Mouse (Mus musculus): ENCODE data around the gene Rxfp3. TPM values are rescaled to one million over a fixed set of nuclear protein-coding genes. Genes with fewer than 3 reads are reported as not detected.

Gene Rxfp3
- polyA plus RNA-seq, 1 experiment from 2014 or later: 1.2 TPM

GRCm38 (mm10) chr15:11040067-11040466, 2.3 kb upstream of the Rxfp3 start:
- DNase-seq (ENCODE audit: low spot score): no peak
- Histone ChIP-seq H3K27me3 (replicated peaks; ENCODE audit: control insufficient read depth, insufficient read depth, low read length) (peaks cover 33% of the 10 kb centered on the region), H3K4me1 (ENCODE audit: control insufficient read depth, insufficient read depth, low read length) (peaks cover 4% of the 10 kb centered on the region; the same call in 1 of the 2 replicates), H3K9ac (ENCODE audit: low read length) (no peak overlapping the region), H3K9me3 (replicated peaks; ENCODE audit: control insufficient read depth, low read length) (no peaks in the 10 kb centered on the region), H3K36me3 (ENCODE audit: control insufficient read depth, insufficient read depth, low read length) (no peaks in the 10 kb centered on the region), H3K4me3 (ENCODE audit: low read depth, low read length) (no peak overlapping the region), H3K4me2 (ENCODE audit: low read length) (no peak overlapping the region), H3K27ac (ENCODE audit: low read depth, low read length) (no peak overlapping the region)
- WGBS: 76% methylated on average over 5 of the region's 5 CpGs
- ATAC-seq: no peak

GRCm38 (mm10) chr15:11038476-11038875, 685 bp upstream of the Rxfp3 start:
- WGBS: 3% methylated on average over 12 of the region's 12 CpGs
- DNase-seq (ENCODE audit: low spot score) (peak; percentile 80), ATAC-seq (no peak)
- H3K27me3 ChIP-seq (replicated peaks; ENCODE audit: control insufficient read depth, insufficient read depth, low read length): peaks cover 37% of the 10 kb centered on the region
- H3K4me2 ChIP-seq (ENCODE audit: low read length): no peak overlapping the region
- no peaks in the 10 kb centered on the region for H3K9me3 ChIP-seq (replicated peaks; ENCODE audit: control insufficient read depth, low read length)
- no peak overlapping the region for H3K27ac ChIP-seq (ENCODE audit: low read depth, low read length)
- H3K4me1 ChIP-seq (ENCODE audit: control insufficient read depth, insufficient read depth, low read length): peaks cover 4% of the 10 kb centered on the region; the same call in 1 of the 2 replicates
- H3K4me3 ChIP-seq (ENCODE audit: low read depth, low read length): no peak overlapping the region
- H3K9ac ChIP-seq (ENCODE audit: low read length): no peak overlapping the region
- no peaks in the 10 kb centered on the region for H3K36me3 ChIP-seq (ENCODE audit: control insufficient read depth, insufficient read depth, low read length)

DNA sequence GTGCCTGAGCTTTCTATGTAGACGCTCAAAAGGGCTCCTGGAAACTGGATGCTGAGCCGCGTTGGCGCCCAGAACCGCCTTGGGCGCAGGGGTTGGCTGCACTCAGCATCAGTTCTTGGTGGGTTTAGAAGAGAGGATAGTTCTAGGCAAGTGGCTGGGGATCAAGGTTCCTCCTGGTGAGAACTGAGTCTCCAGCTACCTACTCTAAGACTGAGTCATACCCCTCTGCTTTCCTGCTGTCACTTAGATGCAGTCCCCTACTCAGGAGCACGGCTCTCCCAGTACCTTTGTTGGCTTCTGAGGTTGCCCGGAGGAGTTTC, 455 bp downstream of the Rxfp3 start:
- H3K9ac ChIP-seq (ENCODE audit: low read length): 0 out of 2 replicates have a peak overlapping the region, but pooled peaks have one; percentile 40
- H3K27me3 ChIP-seq (replicated peaks; ENCODE audit: control insufficient read depth, insufficient read depth, low read length): peaks cover 37% of the 10 kb centered on the region
- H3K9me3 ChIP-seq (replicated peaks; ENCODE audit: control insufficient read depth, low read length): no peaks in the 10 kb centered on the region
- 0 out of 2 replicates have a peak, but pooled peaks have one; percentile 18 for ATAC-seq
- peak overlapping the region; percentile 29 for H3K4me3 ChIP-seq (ENCODE audit: low read depth, low read length)
- peak overlapping the region; percentile 55 for H3K4me2 ChIP-seq (ENCODE audit: low read length)
- DNase-seq (ENCODE audit: low spot score): peak; percentile 2
- H3K4me1 ChIP-seq (ENCODE audit: control insufficient read depth, insufficient read depth, low read length): peaks cover 4% of the 10 kb centered on the region; the same call in 1 of the 2 replicates
- H3K27ac ChIP-seq (ENCODE audit: low read depth, low read length): no peak overlapping the region
- H3K36me3 ChIP-seq (ENCODE audit: control insufficient read depth, insufficient read depth, low read length): no peaks in the 10 kb centered on the region
- under 1% methylated on average over 8 of the region's 8 CpGs for WGBS

DNA sequence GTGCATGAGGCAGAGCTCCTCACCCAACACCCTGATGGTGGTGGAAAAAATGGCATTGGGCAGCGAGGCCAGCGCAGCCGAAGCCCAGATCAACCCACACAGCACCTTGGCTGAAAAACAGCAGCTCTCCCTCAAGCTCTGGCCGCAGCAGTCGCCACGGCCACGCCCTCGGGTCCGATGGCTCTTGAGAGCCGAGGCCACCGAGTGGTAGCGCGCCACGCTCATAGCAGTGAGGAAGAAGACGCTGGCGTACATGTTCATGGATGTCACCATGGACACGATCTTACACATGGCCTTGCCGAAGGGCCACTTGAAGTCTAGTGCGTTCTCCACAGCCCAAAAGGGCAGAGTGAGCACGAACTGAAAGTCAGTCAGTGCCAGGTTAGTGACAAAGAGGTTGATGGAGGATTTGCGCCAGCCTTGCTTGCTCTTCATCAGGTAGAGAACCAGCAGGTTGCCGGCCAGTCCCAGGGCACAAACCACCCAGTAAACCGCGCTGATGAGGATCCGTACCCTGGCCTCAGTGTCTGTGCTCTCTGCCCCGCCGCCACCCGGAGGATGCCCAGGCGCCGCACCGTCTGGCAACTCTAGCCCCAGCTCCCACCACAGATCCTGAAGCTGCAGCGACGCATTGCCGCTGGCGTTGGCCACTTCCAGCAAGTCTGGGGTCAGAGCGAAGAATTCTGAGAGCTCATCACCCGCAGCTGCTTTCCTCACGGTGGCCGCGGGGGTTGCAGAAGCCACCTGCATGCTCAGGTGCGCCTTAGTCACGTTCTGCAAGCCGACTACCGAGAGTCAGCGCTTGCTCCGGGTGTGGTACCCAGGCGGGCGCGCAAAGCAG, 1.0 kb downstream of the Rxfp3 start:
- Histone ChIP-seq H3K27ac (ENCODE audit: low read depth, low read length) (no peak overlapping the region), H3K27me3 (replicated peaks; ENCODE audit: control insufficient read depth, insufficient read depth, low read length) (peaks cover 37% of the 10 kb centered on the region), H3K4me1 (ENCODE audit: control insufficient read depth, insufficient read depth, low read length) (peaks cover 4% of the 10 kb centered on the region; the same call in 1 of the 2 replicates), H3K9me3 (replicated peaks; ENCODE audit: control insufficient read depth, low read length) (no peaks in the 10 kb centered on the region), H3K9ac (ENCODE audit: low read length) (peak overlapping the region; percentile 40; the same call in 1 of the 2 replicates), H3K36me3 (ENCODE audit: control insufficient read depth, insufficient read depth, low read length) (no peaks in the 10 kb centered on the region), H3K4me3 (ENCODE audit: low read depth, low read length) (peak overlapping the region; percentile 29), H3K4me2 (ENCODE audit: low read length) (peak overlapping the region; percentile 55)
- WGBS: 1% methylated on average over 49 of the region's 49 CpGs
- DNase-seq (ENCODE audit: low spot score): peak; percentile 5
- ATAC-seq: peak; percentile 27; the same call in 1 of the 2 replicates

- H3K4me1 ChIP-seq (ENCODE audit: control insufficient read depth, insufficient read depth, low read length): peaks cover 4% of the 10 kb centered on the region; the same call in 1 of the 2 replicates
- DNase-seq (ENCODE audit: low spot score) (peak; percentile 25), ATAC-seq (no peak)
- H3K4me3 ChIP-seq (ENCODE audit: low read depth, low read length): peak overlapping the region; percentile 29
- peaks cover 37% of the 10 kb centered on the region for H3K27me3 ChIP-seq (replicated peaks; ENCODE audit: control insufficient read depth, insufficient read depth, low read length)
- H3K9ac ChIP-seq (ENCODE audit: low read length): no peak overlapping the region; the same call in 1 of the 2 replicates
- peak overlapping the region; percentile 55 for H3K4me2 ChIP-seq (ENCODE audit: low read length)
- H3K27ac ChIP-seq (ENCODE audit: low read depth, low read length): no peak overlapping the region
- no peaks in the 10 kb centered on the region for H3K9me3 ChIP-seq (replicated peaks; ENCODE audit: control insufficient read depth, low read length)
- WGBS: 5% methylated on average over 34 of the region's 34 CpGs
- no peaks in the 10 kb centered on the region for H3K36me3 ChIP-seq (ENCODE audit: control insufficient read depth, insufficient read depth, low read length)
These were observed 1.8 kb downstream of the Rxfp3 start for GRCm38 (mm10) chr15:11035947-11036474.

- 92% methylated on average over 3 of the region's 3 CpGs for WGBS
- Histone ChIP-seq H3K9me3 (replicated peaks; ENCODE audit: control insufficient read depth, low read length) (no peaks in the 10 kb centered on the region), H3K9ac (ENCODE audit: low read length) (no peak overlapping the region), H3K36me3 (ENCODE audit: control insufficient read depth, insufficient read depth, low read length) (no peaks in the 10 kb centered on the region), H3K27me3 (replicated peaks; ENCODE audit: control insufficient read depth, insufficient read depth, low read length) (peaks cover 5% of the 10 kb centered on the region), H3K27ac (ENCODE audit: low read depth, low read length) (no peak overlapping the region), H3K4me1 (ENCODE audit: control insufficient read depth, insufficient read depth, low read length) (no peaks in the 10 kb centered on the region), H3K4me3 (ENCODE audit: low read depth, low read length) (no peak overlapping the region), H3K4me2 (ENCODE audit: low read length) (no peak overlapping the region)
- DNase-seq (ENCODE audit: low spot score): no peak
- no peak for ATAC-seq
These were observed 7.6 kb downstream of the Rxfp3 start for GRCm38 (mm10) chr15:11030188-11030587.

DNA sequence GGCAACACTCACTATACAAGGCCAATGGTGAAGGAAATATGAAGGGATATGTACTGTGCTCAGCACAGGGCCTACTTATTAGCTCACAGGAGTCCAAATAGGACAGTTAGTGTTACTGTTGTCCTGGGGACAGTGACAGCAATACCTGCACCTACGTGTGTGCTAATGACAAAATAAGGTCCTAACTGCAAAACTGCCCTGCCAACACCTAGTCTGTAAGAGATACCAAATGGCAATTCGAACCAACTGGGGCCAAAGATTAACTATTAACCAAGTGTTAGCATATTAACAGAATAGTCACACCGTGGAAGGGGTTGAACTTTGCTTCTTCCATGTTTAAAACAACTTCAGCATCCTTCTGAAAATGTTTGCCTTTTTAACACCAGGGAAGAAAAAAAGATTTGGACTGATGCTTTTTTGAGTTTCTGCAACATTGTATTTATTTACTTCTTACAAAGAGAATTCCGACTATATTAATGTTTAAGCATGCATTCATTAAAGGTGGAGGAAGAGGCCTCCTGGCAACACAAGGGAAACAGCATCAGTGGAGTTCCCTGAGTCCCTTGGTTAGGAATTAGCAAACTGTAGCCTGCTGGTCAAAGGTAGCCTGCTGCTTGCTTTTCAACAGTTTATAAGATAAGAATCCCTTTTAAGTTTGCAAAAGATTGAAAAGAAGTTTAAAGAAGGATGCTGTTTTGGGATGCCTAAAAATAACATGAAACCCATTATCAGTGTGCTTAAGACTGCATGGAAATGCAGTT, 10.8 kb downstream of the Rxfp3 start:
- Histone ChIP-seq H3K27ac (ENCODE audit: low read depth, low read length) (no peak overlapping the region), H3K4me3 (ENCODE audit: low read depth, low read length) (no peak overlapping the region), H3K36me3 (ENCODE audit: control insufficient read depth, insufficient read depth, low read length) (no peaks in the 10 kb centered on the region), H3K27me3 (replicated peaks; ENCODE audit: control insufficient read depth, insufficient read depth, low read length) (no peaks in the 10 kb centered on the region), H3K9me3 (replicated peaks; ENCODE audit: control insufficient read depth, low read length) (no peaks in the 10 kb centered on the region), H3K4me1 (ENCODE audit: control insufficient read depth, insufficient read depth, low read length) (no peaks in the 10 kb centered on the region), H3K9ac (ENCODE audit: low read length) (no peak overlapping the region), H3K4me2 (ENCODE audit: low read length) (no peak overlapping the region)
- DNase-seq (ENCODE audit: low spot score) (no peak), ATAC-seq (no peak)
- 80% methylated on average over 4 of the region's 4 CpGs for WGBS

DNA sequence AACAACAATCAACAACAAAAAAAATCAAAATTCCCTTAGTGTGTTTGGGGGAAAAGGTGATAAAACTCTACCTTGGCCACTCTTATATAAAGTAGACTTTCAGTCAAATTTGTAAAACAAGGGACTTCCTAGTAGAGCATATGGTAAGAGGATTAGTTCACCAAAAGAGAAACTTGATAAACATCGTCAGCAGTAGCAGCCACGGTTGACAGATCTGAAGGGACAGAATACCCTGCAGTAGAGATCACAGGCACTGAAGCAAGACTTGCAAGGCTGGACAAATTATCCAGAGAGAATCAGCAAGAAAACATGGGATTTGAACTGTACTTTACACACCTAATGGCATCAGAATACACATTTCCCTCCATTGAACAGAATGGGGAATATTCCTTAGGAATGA, 22.9 kb downstream of the Rxfp3 start:
- ATAC-seq: no peak
- DNase-seq (ENCODE audit: low spot score): no peak
- Histone ChIP-seq H3K9me3 (replicated peaks; ENCODE audit: control insufficient read depth, low read length) (no peaks in the 10 kb centered on the region), H3K9ac (ENCODE audit: low read length) (no peak overlapping the region), H3K27ac (ENCODE audit: low read depth, low read length) (no peak overlapping the region), H3K4me3 (ENCODE audit: low read depth, low read length) (no peak overlapping the region), H3K4me1 (ENCODE audit: control insufficient read depth, insufficient read depth, low read length) (no peaks in the 10 kb centered on the region), H3K36me3 (ENCODE audit: control insufficient read depth, insufficient read depth, low read length) (no peaks in the 10 kb centered on the region), H3K27me3 (replicated peaks; ENCODE audit: control insufficient read depth, insufficient read depth, low read length) (no peaks in the 10 kb centered on the region), H3K4me2 (ENCODE audit: low read length) (no peak overlapping the region)
- 38% methylated on average over 2 of the region's 2 CpGs for WGBS
